Mouse (Mus musculus): Measurements from ENCODE around the gene Pam.

GRCm38 (mm10) chr1:98129111-98129510 is 33.7 kb upstream of the Pam start:
- TF ChIP-seq CTCF (conservative IDR thresholded peaks at IDR 0.05; ENCODE audit: low read length) = no peak
- no peak for TF ChIP-seq NANOG (IDR thresholded peaks at IDR 0.05; ENCODE audit: borderline replicate concordance, low read length)

All from E14TG2a.4 (cell line).